In the genomic region with DNA sequence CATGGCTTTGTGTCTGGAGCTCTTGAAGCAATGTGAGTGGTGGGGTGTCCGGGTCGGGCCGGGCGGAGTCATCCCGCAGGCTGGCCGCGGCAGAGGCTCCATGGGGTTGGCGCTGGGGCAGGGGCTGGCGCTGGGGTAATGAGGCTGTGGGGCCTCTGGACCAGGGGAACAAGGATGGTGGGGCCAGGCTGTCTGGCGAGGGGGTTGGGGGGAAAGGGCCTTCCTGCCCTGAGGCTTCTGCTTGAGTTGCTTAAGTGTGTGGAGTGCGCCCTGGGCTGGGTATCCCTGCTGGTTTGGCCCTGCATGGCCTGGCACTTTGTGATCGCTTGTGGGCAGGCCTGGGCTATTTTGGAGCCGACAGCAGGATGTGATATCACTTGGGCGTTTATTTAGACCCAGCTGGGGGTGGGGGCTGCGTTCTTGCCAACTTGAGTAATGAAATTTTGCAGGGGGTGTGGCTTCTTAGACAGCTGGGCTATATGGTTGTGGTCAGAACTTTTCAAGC, we compare ENCODE assay signal across 8 mouse cellular contexts. TPM values are rescaled to one million over a fixed set of nuclear protein-coding genes. Genes with fewer than 3 reads are reported as not detected.
DNase-seq lines count a peak whose midpoint lies in the region; ATAC-seq and TF ChIP-seq lines count a peak whose summit lies in the region.

No protein-coding gene starts in this region.

- H3K36me3 ChIP-seq in ES-E14 (ENCODE audit: control insufficient read depth, insufficient read depth, low read length, poor library complexity, severe bottlenecking) = no peaks in the 10 kb centered on the region; the same call in 1 of the 2 replicates
- H3K36me3 ChIP-seq in forebrain, embryonic 13.5 days (ENCODE audit: poor library complexity, severe bottlenecking) = no peaks in the 10 kb centered on the region
- H3K36me3 ChIP-seq in heart, postnatal 0 days (replicated peaks; ENCODE audit: control insufficient read depth, insufficient read depth, low read length) = no peaks in the 10 kb centered on the region
- no peaks in the 10 kb centered on the region for H3K36me3 ChIP-seq in lung, postnatal 0 days (ENCODE audit: insufficient read depth, low read length)

- WGBS in forebrain, embryonic 13.5 days = under 1% methylated on average over 15 of the region's 15 CpGs
- WGBS in heart, postnatal 0 days = 2% methylated on average over 15 of the region's 15 CpGs
- WGBS in lung, postnatal 0 days = under 1% methylated on average over 15 of the region's 15 CpGs

- ATAC-seq in forebrain, embryonic 13.5 days = no peak
- ATAC-seq in heart, postnatal 0 days (ENCODE audit: insufficient read depth, low read depth) = peak; percentile 18
- peak; percentile 42 for ATAC-seq in lung, postnatal 0 days
- ATAC-seq in erythroid progenitor cell, adult 5-6 weeks (replicated peaks; ENCODE audit: low FRiP score, poor library complexity, severe bottlenecking) = no peak

- in situ Hi-C loops in ES-E14 (cut with MboI; ENCODE audit: low sequenced_read_pairs in 2 of 2, unreplicated experiment in 2 of 2) = loop anchor here in 1 of 2 experiments (25.0 kb wide), 1 partner anchor 185 kb away; a partner anchor contains a TSS

- TF ChIP-seq CTCF in heart, postnatal 0 days (IDR thresholded peaks at IDR 0.05; ENCODE audit: low read depth) = no peak
- TF ChIP-seq CTCF in lung, postnatal 0 days (IDR thresholded peaks at IDR 0.05) = peak; percentile 38

- no peak overlapping the region for H3K27ac ChIP-seq in ES-E14 (ENCODE audit: insufficient read depth, low read depth, low read length, poor library complexity, severe bottlenecking)
- peak overlapping the region; percentile 88 for H3K27ac ChIP-seq in forebrain, embryonic 13.5 days
- peak overlapping the region; percentile 81 for H3K27ac ChIP-seq in heart, postnatal 0 days (ENCODE audit: low read depth)
- peak overlapping the region; percentile 91 for H3K27ac ChIP-seq in lung, postnatal 0 days (ENCODE audit: low read length)

- H3K4me2 ChIP-seq in forebrain, embryonic 13.5 days = peak overlapping the region; percentile 79
- peak overlapping the region; percentile 75 for H3K4me2 ChIP-seq in heart, postnatal 0 days (ENCODE audit: low read depth, low read length)
- H3K4me2 ChIP-seq in lung, postnatal 0 days (replicated peaks; ENCODE audit: low read depth, low read length) = peak overlapping the region; percentile 69

- no peak for DNase-seq in ES-E14 (ENCODE audit: low read depth, low spot score)
- peak; percentile 66 to 74 for DNase-seq in adrenal gland, postnatal 36 days
- DNase-seq in heart, postnatal 0 days (ENCODE audit: low spot score) = peak; percentile 78
- DNase-seq in kidney, postnatal 25 days = peak; percentile 73 to 85
- peak; percentile 90 for DNase-seq in lung, postnatal 0 days (ENCODE audit: low spot score)
- DNase-seq in right cerebral cortex, adult 18-20 months = peak; percentile 77

- H3K4me3 ChIP-seq in ES-E14 (ENCODE audit: insufficient read depth in 1 of 2, low read depth in 1 of 2, low read length in 2 of 2, poor library complexity in 1 of 2, severe bottlenecking in 1 of 2) = peak overlapping the region; percentile 81 to 94
- H3K4me3 ChIP-seq in forebrain, embryonic 13.5 days = peak overlapping the region; percentile 72
- H3K4me3 ChIP-seq in heart, postnatal 0 days (ENCODE audit: low read depth, low read length) = peak overlapping the region; percentile 79
- peak overlapping the region; percentile 96 for H3K4me3 ChIP-seq in lung, postnatal 0 days (ENCODE audit: low read depth, low read length)

- no peak for TF ChIP-seq EP300 in heart, postnatal 0 days (IDR thresholded peaks at IDR 0.05; ENCODE audit: low read depth)
- peak; percentile 39 for TF ChIP-seq EP300 in lung, postnatal 0 days (IDR thresholded peaks at IDR 0.05)

- H3K9ac ChIP-seq in ES-E14 (ENCODE audit: insufficient read depth, low read depth, low read length, poor library complexity, severe bottlenecking) = peak overlapping the region; percentile 92
- H3K9ac ChIP-seq in forebrain, embryonic 13.5 days = peak overlapping the region; percentile 99
- peak overlapping the region; percentile 83 for H3K9ac ChIP-seq in heart, postnatal 0 days (replicated peaks; ENCODE audit: low read depth, low read length)
- H3K9ac ChIP-seq in lung, postnatal 0 days (replicated peaks; ENCODE audit: low read depth) = peak overlapping the region; percentile 94

- no peaks in the 10 kb centered on the region for H3K27me3 ChIP-seq in forebrain, embryonic 13.5 days
- no peaks in the 10 kb centered on the region for H3K27me3 ChIP-seq in heart, postnatal 0 days (ENCODE audit: control insufficient read depth, insufficient read depth, low read length)
- H3K27me3 ChIP-seq in lung, postnatal 0 days (replicated peaks; ENCODE audit: insufficient read depth, low read length) = no peaks in the 10 kb centered on the region

- peaks cover 14 to 28% of the 10 kb centered on the region in 2 experiments for H3K4me1 ChIP-seq in ES-E14 (ENCODE audit: control insufficient read depth in 2 of 2, insufficient read depth in 2 of 2, low read length in 2 of 2, poor library complexity in 1 of 2)
- H3K4me1 ChIP-seq in forebrain, embryonic 13.5 days = peaks cover 80% of the 10 kb centered on the region
- peaks cover 65% of the 10 kb centered on the region for H3K4me1 ChIP-seq in heart, postnatal 0 days (ENCODE audit: control insufficient read depth, insufficient read depth)
- H3K4me1 ChIP-seq in lung, postnatal 0 days (ENCODE audit: insufficient read depth, low read depth, low read length) = peaks cover 51% of the 10 kb centered on the region

- H3K9me3 ChIP-seq in ES-E14 (ENCODE audit: control insufficient read depth, insufficient read depth, low read depth, low read length) = no peaks in the 10 kb centered on the region
- no peaks in the 10 kb centered on the region for H3K9me3 ChIP-seq in forebrain, embryonic 13.5 days (replicated peaks)
- H3K9me3 ChIP-seq in heart, postnatal 0 days (replicated peaks; ENCODE audit: control insufficient read depth, low read length) = no peaks in the 10 kb centered on the region
- no peaks in the 10 kb centered on the region for H3K9me3 ChIP-seq in lung, postnatal 0 days (ENCODE audit: low read length)

TF ChIP-seq in ES-E14, 5 proteins besides CTCF, POLR2A, EP300 and RAD21:
- TF ChIP-seq CHD2 (IDR thresholded peaks at IDR 0.05; ENCODE audit: low read depth, low read length) (no peak), ZNF384 (IDR thresholded peaks at IDR 0.05; ENCODE audit: low read depth, low read length) (no peak), MAFK (IDR thresholded peaks at IDR 0.05; ENCODE audit: insufficient read depth, low read depth, low read length) (no peak), HCFC1 (IDR thresholded peaks at IDR 0.05; ENCODE audit: borderline replicate concordance, insufficient read depth, low read length) (no peak), ZC3H11A (IDR thresholded peaks at IDR 0.05; ENCODE audit: borderline replicate concordance, low read depth, low read length) (no peak)

RNA-seq across cellular contexts. Expression of a gene that starts 53.1 kb away (rescaled TPM):
- total RNA-seq in ES-E14 (2012; rRNA removed) = 30.7 and 77.7 TPM in 2 replicates
- total RNA-seq in adrenal gland, postnatal 36 days (2021) = 10 to 100 TPM; 56.2 to 67.3 TPM
- 28.1 and 28.4 TPM in 2 replicates for polyA plus RNA-seq in forebrain, embryonic 13.5 days (2015; fragmentation: Nextera tagmentation; extraction: Ambion mirVana)
- total RNA-seq in heart, postnatal 0 days (2014; rRNA removed; ENCODE audit: low replicate concordance) = 1,299 and 1,431 TPM in 2 replicates
- polyA plus RNA-seq in heart, postnatal 0 days (2015; fragmentation: Nextera tagmentation; extraction: Ambion mirVana) = 1,847 and 1,885 TPM in 2 replicates
- 222 and 240 TPM in 2 replicates for polyA plus RNA-seq in lung, postnatal 0 days (2015; fragmentation: Nextera tagmentation; extraction: Ambion mirVana)
- 5.0 and 7.2 TPM in 2 replicates for total RNA-seq in erythroid progenitor cell, adult 5-6 weeks (2015; ENCODE audit: low replicate concordance)
- 0.45 and 10.7 TPM in 2 replicates for total RNA-seq in erythroid progenitor cell, adult 5-6 weeks (2017; ENCODE audit: low replicate concordance)

Comparison
In these comparisons a context has a peak if more than half of its experiments do, and no peak if none do; other contexts are left out.
1. ATAC-seq: peak in heart, postnatal 0 days (single experiment) and lung, postnatal 0 days (single experiment); none in forebrain, embryonic 13.5 days (single experiment) and erythroid progenitor cell, adult 5-6 weeks (single experiment).
2. RNA of a gene that starts 53.1 kb away (total RNA-seq): 1,299 to 1,431 TPM in heart, postnatal 0 days; 30.7 to 77.7 TPM in ES-E14, 56.2 to 67.3 TPM in adrenal gland, postnatal 36 days and 0.45 to 10.7 TPM in erythroid progenitor cell, adult 5-6 weeks; every median in the first group is over 10 times any median in the second.
3. Peak in every context shown above with its lines, with median percentiles within 50 percentile points of each other: H3K4me3 ChIP-seq, H3K9ac ChIP-seq and H3K4me2 ChIP-seq.